Mouse (Mus musculus): ENCODE data around the gene Ube2g1.

The Ube2g1 gene

GRCm38 (mm10) chr11:72606694-72607407, at the start of gene Ube2g1:
Gene Ube2g1, plus strand, starts transcription at chr11:72607283.
- peak; percentile 99 for DNase-seq

GRCm38 (mm10) chr11:72558155-72558554, 48.9 kb upstream of the Ube2g1 start:
- no peak for DNase-seq

GRCm38 (mm10) chr11:72560661-72561060, 46.4 kb upstream of the Ube2g1 start:
- DNase-seq: no peak

- peak; percentile 63 for DNase-seq
Observed at GRCm38 (mm10) chr11:72564232-72564807, 42.8 kb upstream of the Ube2g1 start.

- no peak for DNase-seq
Observed at GRCm38 (mm10) chr11:72566304-72566703, 40.8 kb upstream of the Ube2g1 start.

- DNase-seq: no peak
Observed at GRCm38 (mm10) chr11:72566816-72567338, 40.2 kb upstream of the Ube2g1 start.

- no peak for DNase-seq
Observed at GRCm38 (mm10) chr11:72569051-72569450, 38.0 kb upstream of the Ube2g1 start.

- DNase-seq: peak; percentile 22
Observed at GRCm38 (mm10) chr11:72569671-72570318, 37.3 kb upstream of the Ube2g1 start.

- peak; percentile 87 for DNase-seq
Observed at GRCm38 (mm10) chr11:72570319-72570979, 36.6 kb upstream of the Ube2g1 start.

GRCm38 (mm10) chr11:72573819-72574218, 33.3 kb upstream of the Ube2g1 start:
- DNase-seq: peak; percentile 67

GRCm38 (mm10) chr11:72576111-72576465, 31.0 kb upstream of the Ube2g1 start:
- no peak for DNase-seq

GRCm38 (mm10) chr11:72576466-72577351, 30.4 kb upstream of the Ube2g1 start:
- DNase-seq: no peak

- DNase-seq: no peak
Observed at GRCm38 (mm10) chr11:72578471-72578870, 28.6 kb upstream of the Ube2g1 start.

- DNase-seq: no peak
Observed at GRCm38 (mm10) chr11:72581609-72582447, 25.3 kb upstream of the Ube2g1 start.

- DNase-seq: no peak
Observed at GRCm38 (mm10) chr11:72582448-72582705, 24.7 kb upstream of the Ube2g1 start.

- DNase-seq: no peak
Observed at GRCm38 (mm10) chr11:72583092-72583491, 24.0 kb upstream of the Ube2g1 start.

GRCm38 (mm10) chr11:72586570-72586969, 20.5 kb upstream of the Ube2g1 start:
- DNase-seq: no peak

GRCm38 (mm10) chr11:72587537-72588233, 19.4 kb upstream of the Ube2g1 start:
- no peak for DNase-seq

GRCm38 (mm10) chr11:72595010-72595737, 11.9 kb upstream of the Ube2g1 start:
- DNase-seq: no peak

- no peak for DNase-seq
Observed at GRCm38 (mm10) chr11:72597780-72598179, 9.3 kb upstream of the Ube2g1 start.
